Mouse (Mus musculus) lung, postnatal 4 days (tissue): ENCODE data around the gene Igf1r.

Experiments
- DNase-seq, 2 experiments: peaks; one replicate each; pipeline ENCODE4 v3.0.0; 2021

Igf1r gene

GRCm38 (mm10) chr7:68087496-68087895, 134.9 kb downstream of the Igf1r start:
- DNase-seq: no peak

DNA sequence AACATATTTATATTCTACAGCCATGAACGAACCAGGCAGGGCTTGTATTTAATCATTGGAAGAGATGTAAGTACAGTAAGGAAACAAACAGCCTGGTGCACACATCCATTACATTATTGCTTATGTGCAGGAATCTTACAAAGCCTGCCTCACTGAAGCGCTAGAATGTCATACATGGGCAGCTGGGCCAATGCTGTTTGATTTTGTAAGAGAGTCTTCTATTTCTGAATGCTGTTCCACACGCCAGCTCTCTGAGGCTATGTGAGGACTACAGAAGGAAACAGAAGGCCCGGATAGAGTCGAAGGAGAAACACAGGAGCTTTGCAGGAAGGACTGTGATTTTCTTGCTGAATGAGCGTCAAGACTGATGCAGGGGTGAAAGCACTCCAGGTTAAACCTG, 136.2 kb downstream of the Igf1r start:
- DNase-seq: no peak

DNA sequence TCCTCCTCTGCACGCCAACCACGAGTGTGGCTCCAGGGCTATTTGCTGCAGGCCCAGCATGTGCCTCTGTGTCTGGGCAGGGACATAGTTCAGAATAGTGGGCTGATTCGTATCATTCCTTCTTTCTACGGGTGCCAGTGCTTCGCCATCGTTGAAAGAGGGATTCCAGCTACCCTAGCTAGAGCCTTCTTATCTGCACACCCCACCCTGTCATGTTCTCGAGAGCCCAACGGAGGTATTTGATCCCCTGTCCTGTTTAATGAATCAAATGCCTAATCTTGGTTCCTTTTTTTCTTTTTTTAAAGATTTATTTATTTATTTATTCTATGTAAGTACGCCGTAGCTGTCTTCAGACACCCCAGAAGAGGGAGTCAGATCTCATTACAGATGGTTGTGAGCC, 137.1 kb downstream of the Igf1r start:
- no peak for DNase-seq

- DNase-seq: no peak
Measured at GRCm38 (mm10) chr7:68090576-68090975, 137.9 kb downstream of the Igf1r start.

- no peak for DNase-seq
Measured at GRCm38 (mm10) chr7:68092304-68092978, 139.8 kb downstream of the Igf1r start.

- DNase-seq: no peak
Measured at GRCm38 (mm10) chr7:68093817-68094216, 141.2 kb downstream of the Igf1r start.

DNA sequence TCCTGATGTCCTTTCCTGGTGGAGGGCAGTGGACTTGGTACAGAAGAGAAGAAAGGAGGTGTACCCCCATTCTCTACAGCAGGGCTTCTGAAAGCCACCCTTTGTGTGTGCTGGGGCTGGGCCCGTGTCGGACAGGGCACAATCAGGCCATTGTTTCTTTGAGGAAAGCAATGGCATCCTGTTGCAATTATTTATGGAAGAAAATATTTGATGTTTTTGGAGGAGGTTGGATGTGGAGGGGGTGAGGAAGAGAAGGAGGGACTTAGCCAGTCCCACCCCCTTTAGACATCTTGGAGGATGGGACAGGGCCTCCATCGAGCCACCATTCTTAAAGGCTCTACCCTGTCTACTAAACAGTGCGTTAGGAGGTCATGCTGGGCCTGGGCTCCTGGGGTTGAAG, 142.9 kb downstream of the Igf1r start:
- no peak for DNase-seq

GRCm38 (mm10) chr7:68096411-68096810, 143.8 kb downstream of the Igf1r start:
- DNase-seq: no peak

GRCm38 (mm10) chr7:68097081-68097836, 144.6 kb downstream of the Igf1r start:
- no peak for DNase-seq

- no peak for DNase-seq
Measured at GRCm38 (mm10) chr7:68098098-68098497, 145.5 kb downstream of the Igf1r start.

- DNase-seq: peak in 1 of 2 experiments; percentile 59
Measured at GRCm38 (mm10) chr7:68100388-68100787, 147.8 kb downstream of the Igf1r start.

DNA sequence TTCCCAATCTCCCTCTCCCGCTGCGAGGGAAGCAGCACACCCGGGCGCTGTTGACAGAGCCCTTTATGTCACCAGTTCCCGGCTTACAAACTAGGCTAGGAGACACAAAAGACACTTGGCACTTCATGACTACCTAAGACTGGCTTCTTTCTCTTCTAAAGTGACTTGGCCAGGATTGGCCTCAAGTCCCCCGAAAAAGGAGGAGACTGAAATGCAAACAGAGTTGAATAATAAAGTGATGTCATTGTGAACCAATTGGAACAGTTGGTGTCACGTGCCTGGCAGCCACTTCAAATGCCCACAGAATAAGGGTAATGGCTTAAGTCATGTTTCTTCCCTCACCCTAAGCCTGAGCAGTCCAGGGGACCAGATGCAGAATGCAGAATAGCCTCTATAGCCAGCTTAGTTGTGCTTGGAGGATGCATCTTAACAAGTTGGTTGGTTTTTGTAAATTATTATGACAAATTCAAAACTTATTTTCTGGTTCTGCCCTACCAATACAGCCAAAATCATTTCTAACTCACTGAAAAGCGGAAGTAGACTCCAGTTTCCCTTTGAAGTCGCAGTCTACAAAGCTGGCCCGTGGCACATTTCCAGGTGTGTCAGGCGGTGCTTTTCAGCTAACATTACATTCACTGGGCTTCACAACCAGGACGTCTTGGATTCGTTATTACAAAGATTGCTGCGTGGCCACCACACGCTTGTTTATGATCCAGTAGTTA, 150.0 kb downstream of the Igf1r start:
- peak; percentile 49 to 55 for DNase-seq

- no peak for DNase-seq
Measured at GRCm38 (mm10) chr7:68103178-68103530, 150.5 kb downstream of the Igf1r start.

DNA sequence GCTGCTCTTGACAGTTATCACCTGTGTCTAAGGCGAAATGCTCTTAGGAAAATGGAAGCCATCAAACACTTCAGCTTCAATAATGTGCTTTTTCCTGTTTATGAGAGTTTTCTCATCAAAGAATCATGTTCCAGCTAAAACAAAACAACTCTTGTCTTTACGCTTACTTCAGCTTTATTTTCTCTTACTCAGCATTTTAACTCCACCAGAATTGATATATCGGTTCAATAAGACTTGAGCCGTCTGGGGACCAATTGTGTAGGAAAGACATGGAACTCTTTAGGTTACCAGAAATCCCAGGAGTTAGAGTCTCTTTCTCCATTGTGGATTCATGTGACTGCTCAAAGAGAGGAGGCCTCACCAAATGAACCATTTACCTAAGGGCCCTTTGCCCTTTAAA, 158.9 kb downstream of the Igf1r start:
- DNase-seq: no peak

DNA sequence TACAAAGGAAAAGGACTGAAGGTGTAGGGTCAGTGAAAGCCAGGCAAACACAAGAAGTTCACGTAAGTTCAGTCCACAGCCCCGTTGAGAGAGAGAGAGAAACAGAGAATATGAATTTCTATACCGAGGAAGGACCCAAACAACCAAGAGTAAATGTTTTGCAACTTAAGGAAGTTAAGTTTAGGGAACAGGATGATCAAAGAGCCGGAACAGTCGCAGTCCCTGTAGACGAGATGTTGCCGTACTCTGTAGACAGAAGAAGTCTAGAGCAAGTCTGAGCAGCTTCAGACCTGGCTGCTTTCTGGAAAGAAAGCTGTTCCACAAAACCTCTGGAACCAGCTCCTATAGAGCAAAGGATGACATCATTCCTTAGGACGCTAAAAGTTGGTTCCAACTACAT, 160.0 kb downstream of the Igf1r start:
- no peak for DNase-seq

DNA sequence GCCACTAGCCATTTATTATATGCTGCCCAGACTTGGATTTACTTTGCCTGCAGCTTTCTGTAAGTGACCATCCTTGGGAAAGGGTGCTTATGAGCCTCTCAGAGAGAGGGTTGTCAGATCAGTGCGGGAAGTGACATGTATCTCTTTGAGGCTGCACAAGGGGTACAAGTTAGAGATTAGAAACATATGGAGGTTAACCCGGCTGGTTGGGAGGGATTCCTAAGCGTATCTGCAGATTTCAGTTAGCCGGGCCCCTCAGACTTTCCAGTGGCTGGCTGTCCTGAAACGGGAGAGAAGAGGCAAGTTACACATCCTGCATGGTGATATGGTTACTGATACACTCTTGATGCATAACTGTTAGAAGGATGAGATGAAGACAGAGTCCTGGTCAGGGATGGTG, 161.7 kb downstream of the Igf1r start:
- no peak for DNase-seq

DNA sequence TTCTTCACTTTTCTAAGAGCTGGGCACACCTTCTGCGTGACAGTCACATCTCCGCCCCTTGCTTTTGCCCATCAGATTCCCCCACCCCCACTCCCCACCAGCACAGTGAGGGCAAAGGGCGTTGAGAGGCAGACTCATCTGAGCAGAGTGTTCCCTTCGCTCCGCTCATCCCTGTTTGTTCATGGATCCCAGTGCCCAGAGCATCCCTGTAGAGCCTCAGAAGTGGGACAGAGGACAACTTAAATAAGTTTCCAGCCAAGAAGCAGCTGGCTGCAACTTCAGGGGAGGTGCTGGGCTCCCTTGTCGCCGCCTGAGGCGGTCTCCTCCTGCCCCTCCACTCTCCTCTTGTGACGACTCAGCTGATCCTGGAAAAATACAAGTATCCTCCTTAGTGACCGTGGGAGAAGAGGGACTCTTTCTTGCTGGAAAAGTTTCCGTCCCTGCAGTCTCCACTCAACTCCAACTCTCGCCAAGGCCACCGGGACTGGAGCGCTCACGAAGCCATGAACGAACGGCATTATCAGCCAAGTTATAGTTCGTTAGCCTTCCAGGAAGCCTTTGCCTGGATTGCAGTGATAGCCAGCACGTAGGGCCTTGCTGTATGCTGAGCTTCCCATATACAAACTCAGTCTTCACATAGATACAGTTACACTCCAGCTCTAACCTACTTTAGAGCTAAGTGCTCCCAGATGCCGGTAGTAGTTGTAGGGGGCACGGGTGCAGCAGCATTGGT, 162.5 kb downstream of the Igf1r start:
- DNase-seq: no peak

GRCm38 (mm10) chr7:68117567-68117966, 164.9 kb downstream of the Igf1r start:
- no peak for DNase-seq

- DNase-seq: no peak
Measured at GRCm38 (mm10) chr7:68117981-68118380, 165.4 kb downstream of the Igf1r start.

DNA sequence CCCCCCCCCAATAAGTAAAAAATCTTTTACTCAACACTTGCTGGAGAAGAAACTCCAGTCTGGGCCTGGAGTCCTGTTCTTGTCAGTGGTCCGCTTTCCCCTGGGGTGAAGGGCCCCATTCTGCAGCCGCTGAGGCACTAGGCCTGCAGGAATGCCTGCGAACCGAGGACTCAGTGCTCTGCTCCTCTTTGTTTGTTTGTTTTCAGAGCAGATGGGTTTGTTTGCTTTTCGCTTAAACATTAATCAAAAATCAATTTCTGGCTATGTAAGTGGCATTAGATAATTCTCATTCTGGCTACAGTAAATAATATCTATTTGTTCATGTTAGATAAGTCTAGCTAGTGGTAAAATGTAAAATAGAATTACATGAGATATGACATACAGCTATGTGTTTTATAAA, 167.0 kb downstream of the Igf1r start:
- no peak for DNase-seq

DNA sequence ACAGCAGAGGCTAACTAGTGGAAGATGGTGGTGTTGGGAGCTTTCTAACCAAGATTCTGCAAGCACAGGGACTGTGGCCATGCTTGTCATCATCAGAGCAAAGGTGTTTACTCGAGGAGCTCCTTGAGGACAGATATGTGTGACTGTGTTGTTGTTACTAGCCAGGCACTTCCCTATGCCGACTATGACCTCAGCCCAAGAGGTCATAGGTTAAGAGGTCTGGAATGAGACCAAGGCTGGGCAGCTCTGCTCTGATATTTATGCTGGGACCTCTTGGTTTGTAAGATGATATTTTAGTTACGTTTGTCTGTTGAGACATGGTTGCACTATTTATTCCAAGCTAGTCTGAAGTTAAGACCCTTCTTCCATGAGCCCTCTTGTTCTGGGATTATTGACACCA, 169.8 kb downstream of the Igf1r start:
- DNase-seq: no peak

DNA sequence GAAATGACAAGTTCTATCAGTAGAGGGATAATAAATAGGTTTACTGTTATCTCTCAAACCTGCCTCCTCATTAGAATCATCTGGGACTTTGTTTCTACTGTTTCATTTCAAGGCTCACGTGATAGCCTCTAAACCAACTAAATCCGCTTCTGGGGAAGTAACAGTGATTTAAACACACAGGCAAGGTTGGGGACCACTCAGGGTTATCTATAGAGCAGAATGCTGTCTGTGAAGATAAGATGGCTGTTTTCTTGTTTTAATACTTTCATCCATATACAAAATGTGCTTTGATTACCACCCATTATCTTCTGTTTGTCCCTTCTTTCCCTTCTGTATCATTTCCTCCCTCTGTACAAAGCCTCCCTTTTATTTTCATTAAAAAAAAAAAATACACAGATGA, 172.7 kb downstream of the Igf1r start:
- DNase-seq: no peak

GRCm38 (mm10) chr7:68127799-68128261, 175.2 kb downstream of the Igf1r start:
- peak; percentile 71 to 73 for DNase-seq
